Mouse (Mus musculus) myocyte (in vitro differentiated cells): ENCODE measurements around the gene Ly6g5b.

Source experiments
- CEBPB ChIP-seq: IDR thresholded peaks from 2 replicates; pipeline ENCODE4 v1.6.1; 2011; ENCODE audit warnings: mild to moderate bottlenecking, moderate library complexity; ENCODE audit not compliant: poor library complexity, insufficient read depth, severe bottlenecking
- E2F4 ChIP-seq: IDR thresholded peaks from one replicate; pipeline ENCODE4 v1.6.1; 2011; ENCODE audit warnings: mild to moderate bottlenecking, control low read depth, moderate library complexity; ENCODE audit not compliant: insufficient read depth
- MAX ChIP-seq: IDR thresholded peaks from one replicate; pipeline ENCODE4 v1.6.1; 2011; ENCODE audit warnings: low read depth, mild to moderate bottlenecking, control low read depth
- MYOG ChIP-seq, 3 experiments: IDR thresholded peaks; one replicate each; pipeline ENCODE4 v1.6.1; 2011; ENCODE audit warnings: control low read depth in 2 of 3, low read depth in 2 of 3, mild to moderate bottlenecking in 2 of 3; ENCODE audit not compliant: insufficient read length in 2 of 3, control insufficient read depth in 1 of 3, insufficient read depth in 1 of 3
- POLR2A ChIP-seq: IDR thresholded peaks from one replicate; pipeline ENCODE4 v1.6.1; 2011; ENCODE audit warnings: low read depth, mild to moderate bottlenecking, control low read depth, moderate library complexity; ENCODE audit not compliant: insufficient read length
- POLR2AphosphoS2 ChIP-seq: IDR thresholded peaks from one replicate; pipeline ENCODE4 v1.6.1; 2011; ENCODE audit warnings: low read depth, control low read depth; ENCODE audit not compliant: insufficient read length
- USF1 ChIP-seq: IDR thresholded peaks from one replicate; pipeline ENCODE4 v1.6.1; 2011; ENCODE audit warnings: low read depth, mild to moderate bottlenecking, control low read depth, moderate library complexity

DNA sequence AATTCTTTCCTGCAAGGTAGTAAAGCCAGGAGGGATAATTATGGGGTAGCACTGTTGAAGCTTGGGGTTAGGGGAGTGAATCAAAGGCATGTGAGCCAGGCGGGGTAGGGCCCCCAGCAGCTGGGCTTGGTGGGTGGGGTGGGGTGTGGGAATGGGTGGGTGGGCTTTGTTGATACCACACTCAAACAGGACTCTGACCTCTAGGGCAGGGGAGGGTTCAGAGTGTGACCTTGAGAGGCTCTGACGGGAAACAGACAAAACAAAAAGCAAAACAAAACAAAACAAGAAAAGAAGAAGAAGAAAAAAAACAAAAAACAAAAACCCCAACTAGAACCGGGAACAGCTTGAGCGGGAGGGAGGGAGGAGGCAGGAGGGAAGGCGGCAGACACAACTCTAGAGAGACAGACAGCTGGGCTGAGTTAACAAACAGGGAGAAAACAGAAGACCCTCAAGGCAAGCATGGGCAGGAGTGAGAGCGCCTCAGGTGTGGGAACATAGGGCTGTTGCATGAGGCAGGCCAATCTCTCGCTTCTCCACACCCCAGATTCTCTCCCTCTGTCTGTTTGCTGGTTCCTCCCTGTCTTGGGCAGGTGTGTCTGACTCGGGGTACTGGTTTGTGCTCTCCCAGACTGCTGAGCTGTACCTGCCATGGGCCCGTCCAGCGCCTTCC is 38.6 kb downstream of the Ly6g5b start, which contains the start of gene Ly6g6e:
- TF ChIP-seq POLR2A (no peak), CEBPB (no peak), MYOG (IDR thresholded peaks at IDR 0.05; ENCODE audit: control insufficient read depth in 1 of 3, insufficient read depth in 1 of 3, insufficient read length in 2 of 3, low read depth in 2 of 3) (no peak), POLR2AphosphoS2 (no peak), E2F4 (no peak), MAX (no peak), USF1 (no peak)
